Mouse (Mus musculus): Measurements from ENCODE around the gene Itga6.
"Not testable (repeated sequence)": the region's sequence is repeated elsewhere in the genome, so short reads cannot be mapped to it uniquely, and the experiment has no call there.

The Itga6 gene

DNA sequence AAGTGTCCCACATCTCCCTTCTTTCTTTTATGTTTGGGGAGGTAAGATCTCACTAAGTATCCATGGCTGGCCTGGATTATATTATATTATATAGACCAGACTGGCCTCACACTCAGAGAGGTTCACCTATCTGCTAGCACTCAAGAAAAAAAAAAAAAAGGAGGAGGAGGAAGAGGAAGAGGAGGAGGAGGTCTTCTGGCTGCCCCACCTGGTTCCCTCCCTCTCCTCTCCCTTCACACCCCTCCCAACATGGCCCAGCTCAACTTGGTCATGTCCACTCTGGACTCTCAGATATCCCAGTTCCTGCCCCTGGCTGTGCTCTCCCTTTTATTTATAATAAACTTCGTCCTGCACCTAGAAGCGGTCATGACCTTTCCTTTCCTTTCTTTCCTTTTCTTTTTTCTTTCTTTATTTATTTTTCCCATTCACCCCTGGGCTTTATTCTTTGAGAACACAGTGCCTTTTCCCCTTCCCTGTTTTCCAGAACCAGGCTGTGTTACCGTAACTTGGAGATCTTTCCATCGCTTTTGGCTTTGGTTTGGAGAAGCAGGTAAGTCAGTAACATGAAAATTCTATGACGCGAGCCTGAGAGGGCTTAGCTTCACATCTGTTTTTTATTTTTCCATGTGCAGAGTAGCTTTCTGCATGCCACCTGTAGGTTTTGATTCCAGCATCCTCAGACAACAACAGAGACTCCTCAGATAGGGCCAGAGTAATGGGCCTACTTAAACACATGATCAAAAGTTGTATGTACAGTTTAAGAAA, at the start of gene Itga6:
Gene Itga6, plus strand, starts transcription at position 7 of the 765 bp plus-strand sequence.
- no peak for DNase-seq (ENCODE audit: low read depth)

DNA sequence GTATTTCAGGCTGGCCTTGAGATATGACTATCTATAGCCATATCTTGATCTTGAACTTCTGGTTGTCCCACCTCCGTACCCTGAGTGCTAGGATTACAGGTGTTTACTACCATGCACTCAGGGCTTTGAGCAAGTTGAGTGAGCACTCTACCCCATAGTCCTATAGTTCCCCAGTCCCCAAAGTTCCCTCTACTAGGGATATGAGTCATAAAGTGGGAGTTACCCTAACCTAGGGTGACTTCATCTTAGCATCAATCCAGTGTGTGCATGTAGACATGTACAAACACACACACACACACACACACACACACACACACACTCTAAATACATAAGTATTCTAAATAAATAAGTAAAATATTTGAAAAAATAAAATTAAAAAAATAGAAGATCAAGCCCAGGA, 48.6 kb upstream of the Itga6 start:
- no peak for DNase-seq (ENCODE audit: low read depth)

DNA sequence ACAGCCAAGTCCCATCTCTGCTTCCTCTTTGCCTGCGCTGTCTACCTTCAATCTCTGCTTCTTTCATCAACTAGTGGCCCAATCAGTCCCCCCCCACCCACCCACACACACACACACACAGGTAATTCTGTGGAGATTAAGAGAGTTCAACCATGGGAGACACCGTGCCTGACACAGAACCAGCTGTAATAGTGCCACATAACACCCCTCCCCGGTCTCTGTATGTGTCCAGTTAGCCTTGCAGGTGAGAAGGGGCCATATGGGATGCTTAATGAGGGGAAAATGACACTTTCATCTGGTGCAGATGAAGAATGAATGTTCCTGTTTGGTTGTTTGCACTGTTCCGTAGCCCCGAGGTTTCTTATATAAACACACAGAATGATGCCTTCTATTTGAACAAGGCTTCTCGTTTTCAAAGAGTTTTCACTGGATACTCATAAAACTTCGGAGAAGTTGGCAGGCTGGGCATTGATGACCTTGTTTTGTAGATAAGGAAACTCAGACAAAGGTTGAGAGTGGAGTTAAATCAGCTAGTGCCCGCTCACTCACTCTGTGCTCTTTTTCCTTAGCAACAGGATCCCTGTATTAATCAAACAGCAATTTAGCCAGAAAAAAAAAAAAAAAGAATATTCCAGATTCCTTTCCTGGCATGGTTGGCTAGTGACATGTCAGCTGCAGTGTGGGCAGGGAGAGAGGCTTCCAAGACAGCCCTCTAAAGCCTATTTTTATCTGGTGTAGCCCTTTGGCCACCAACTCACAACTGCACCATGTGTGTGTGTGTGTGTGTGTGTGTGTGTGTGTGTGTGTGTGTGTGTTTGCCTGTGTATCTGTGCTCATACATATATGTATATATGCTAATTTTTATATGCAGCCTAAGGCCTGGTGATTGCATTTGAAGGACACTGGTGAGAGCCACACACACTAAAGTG, 47.7 kb upstream of the Itga6 start:
- DNase-seq (ENCODE audit: low read depth), result no peak

DNA sequence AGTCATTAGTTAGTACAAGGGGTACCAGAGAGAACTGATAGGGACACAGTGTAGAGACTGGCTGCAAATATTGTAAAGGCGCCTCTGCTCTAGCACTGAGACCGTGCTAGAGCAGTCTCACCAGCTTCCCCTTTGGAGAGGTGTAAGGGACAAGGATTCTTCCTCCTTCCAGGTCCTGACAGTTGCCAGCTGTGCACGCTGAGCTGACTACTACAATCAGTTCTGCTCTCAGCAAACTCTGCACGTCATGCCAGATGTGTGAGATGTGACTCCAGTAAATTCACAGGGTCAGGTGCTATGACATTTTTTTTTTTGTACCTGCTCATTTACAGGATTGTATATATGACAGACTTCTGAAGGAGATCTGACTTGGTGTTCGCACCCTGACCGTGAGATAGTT, 47.0 kb upstream of the Itga6 start:
- no peak for DNase-seq (ENCODE audit: low read depth)

DNA sequence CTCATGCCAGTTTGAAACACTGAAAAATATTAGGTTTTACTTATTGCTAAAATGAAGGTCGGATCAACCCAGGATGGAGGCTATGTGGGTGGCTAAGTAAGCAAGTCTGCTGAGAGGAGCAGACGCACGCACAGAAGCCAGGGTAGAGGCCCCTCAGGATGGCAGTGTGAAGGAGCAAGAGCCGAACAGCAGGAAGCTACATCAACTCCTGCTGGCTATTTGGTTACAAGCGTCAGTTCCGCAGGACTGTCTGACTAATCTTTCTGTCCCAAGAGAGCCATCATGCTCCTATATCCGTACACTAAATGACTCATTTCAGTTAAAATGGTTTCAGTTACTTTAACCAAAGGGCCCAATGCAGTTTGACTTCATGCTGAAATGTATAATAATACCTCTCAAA, 46.5 kb upstream of the Itga6 start:
- no peak for DNase-seq (ENCODE audit: low read depth)

DNA sequence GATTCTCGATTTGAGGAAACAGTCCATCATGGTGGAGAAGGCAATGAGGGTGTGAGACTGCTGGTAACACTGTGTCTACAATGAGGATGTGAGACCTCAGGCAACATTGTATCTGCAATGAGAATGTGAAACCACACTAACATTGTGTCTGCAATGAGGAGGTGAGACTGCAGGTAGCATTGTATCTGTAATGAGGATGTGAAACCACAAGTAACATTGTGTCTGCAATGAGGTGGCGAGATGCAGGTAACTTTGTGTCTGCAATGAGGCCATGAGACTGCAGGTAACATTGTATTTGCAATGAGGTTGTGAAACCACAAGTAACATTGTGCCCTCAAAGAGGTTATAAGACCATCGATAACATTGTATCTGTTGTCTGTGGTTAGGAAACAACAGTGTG, 44.1 kb upstream of the Itga6 start:
- DNase-seq (ENCODE audit: low read depth), result no peak

DNA sequence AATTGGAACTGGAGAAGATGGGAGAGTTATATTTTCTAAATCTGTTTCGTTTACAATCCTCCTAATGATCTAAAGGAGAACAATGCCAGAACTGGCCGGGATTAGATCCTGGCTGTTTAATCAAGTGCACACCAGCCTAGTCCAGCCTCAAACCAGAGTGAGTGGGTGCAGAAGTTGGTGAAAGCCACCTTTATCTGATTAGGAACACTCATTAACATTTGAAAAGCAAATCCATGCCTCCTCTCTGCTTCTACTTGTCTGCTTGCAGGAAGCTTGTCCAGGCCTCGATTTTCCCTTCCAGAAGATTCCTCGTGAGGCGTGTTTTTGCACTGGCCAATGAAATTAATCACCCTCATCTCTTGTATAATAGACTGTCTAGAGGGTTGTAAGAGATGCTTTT, 41.1 kb upstream of the Itga6 start:
- no peak for DNase-seq (ENCODE audit: low read depth)

DNA sequence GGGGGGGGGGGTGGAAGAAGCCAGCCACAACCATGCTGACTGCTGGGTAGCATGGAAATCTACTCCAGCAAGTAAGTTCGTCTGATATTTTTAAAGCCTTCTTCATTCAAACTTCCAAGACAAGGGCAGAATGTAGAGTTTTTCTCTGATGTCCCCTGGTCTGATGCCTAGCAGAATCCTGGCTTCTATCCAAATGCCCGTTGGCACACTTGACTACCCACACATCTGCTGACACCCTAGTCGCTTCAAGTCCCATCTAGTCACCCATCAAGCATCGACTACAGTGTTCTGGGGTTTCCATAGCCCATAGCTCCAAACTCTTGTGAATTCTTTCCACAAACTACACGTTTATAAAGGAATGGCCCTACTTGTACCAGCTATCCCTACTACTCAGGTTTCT, 36.5 kb upstream of the Itga6 start:
- no peak for DNase-seq (ENCODE audit: low read depth)

DNA sequence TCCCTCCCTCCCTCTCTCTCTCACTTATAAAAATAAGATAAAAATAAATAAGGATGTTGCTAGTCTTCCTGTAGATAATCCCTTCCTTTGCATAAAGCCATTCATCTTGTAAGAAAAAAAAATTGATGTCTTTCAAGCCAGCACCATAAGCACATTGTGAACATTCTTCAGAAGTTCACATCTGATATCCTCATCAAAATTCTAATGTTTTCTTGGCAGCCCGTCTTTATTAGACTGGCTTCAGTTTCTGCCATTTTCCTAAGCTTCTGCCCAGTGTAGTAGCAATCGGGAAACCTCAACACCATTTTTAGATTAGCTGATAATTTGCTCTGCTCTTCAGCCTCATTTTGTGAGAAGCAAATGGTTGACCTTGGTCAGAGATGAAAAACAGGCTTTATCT, 33.8 kb upstream of the Itga6 start:
- DNase-seq (ENCODE audit: low read depth), result no peak

DNA sequence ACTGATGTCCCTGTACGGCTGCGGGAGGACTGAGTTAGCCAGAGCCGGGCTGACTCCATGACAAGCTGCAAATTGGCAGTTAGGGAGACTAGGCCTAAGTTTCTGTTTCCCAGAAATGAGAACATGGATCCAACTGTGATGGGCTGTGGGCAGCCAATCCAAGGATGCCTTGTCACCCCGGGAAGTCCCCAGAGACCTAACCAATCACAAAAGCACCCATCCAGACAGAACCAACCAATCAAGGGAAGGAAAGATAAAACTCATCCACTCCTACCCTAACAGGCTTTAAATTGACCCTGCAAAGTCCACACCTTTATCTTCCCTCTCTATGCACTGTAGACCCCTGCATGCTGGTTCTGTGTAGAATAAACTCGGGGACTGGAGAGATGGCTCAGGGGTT, 31.0 kb upstream of the Itga6 start:
- DNase-seq (ENCODE audit: low read depth), result no peak

DNA sequence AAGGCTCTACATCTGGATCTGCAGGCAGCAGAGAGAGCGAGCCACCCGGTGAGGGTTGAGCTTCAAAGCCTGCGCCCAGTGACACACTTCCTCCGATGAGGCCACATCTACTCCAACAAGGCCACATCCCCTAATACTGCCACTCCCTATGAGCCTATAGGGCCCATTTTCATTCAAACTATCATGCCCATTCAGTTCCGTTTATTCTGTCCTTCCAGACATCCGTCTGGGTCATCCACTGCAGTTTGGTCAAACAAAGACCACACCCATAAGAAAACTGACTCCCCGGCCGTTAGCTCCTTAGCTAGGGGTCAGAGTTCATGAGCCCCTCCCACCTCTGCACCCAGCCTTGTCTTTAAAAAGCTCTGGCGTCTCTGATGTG, 26.4 kb upstream of the Itga6 start:
- no peak for DNase-seq (ENCODE audit: low read depth)

DNA sequence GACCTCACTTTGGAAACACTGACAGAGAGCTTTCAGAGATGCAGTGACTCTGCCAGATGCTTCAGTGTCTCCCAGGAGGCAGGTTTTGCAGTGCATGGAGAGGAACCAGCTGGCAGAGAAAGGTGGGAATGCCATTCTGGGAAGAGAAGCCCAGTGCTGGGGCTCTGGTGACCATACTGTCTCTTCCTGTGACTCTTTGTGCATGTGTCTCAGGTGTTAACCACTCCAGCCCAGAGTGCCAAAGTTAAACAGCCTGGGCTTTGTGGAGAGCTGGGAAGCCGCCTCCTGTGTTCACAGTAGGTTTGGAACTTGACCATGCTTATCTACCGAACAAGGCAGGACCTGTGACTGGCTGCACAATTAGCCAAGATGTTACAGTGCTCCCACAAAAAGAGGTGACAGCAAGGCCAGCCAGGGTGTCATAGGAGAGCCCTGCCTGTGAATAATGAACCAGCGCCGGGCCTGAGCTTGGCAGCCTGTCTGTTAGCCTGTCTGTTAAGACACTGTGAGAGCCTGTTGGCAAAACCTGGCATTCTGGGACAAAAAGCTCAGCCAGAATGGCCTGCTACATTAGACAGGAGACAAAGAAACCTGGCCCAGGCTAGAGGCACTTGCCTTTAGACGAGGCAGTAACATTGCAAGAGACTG, 25.9 kb upstream of the Itga6 start:
- DNase-seq (ENCODE audit: low read depth), result no peak

DNA sequence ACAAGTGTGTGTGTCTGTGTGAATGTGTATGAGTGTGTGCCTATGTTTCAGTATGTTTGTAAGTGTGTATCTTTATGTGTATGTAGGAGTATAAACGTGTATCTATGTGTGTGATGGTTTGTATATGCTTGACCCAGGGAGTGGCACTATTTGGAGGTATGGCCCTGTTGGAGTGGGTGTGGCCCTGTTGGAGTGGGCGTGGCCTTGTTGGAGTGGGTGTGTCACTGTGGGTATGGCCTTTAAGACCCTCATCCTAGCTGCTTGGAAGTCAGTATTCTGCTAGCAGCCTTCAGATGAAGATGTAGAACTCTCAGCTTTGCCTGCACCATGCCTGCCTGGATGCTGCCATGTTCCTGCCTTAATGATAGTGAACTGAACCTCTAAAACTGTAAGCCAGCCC, 24.9 kb upstream of the Itga6 start:
- not testable (repeated sequence) for DNase-seq (ENCODE audit: low read depth)

DNA sequence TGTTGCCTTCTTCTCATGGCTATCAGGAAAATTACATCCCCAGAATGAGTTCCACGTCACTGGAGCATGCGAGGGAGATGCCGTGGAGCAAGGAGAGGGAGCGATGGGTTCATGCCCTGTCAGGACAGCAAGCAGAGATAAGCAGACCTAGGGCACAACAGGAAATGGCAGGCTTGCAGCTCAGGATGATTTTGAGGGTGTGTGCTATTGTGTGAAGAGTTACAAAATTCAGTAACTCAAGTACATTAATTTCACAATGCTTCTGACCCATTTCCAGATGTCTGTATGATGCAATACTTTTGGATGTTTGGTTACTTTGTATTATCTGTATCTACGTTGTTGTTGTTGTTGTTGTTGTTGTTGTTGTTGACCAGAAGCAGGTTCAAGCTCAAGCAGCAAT, 22.5 kb upstream of the Itga6 start:
- no peak for DNase-seq (ENCODE audit: low read depth)

DNA sequence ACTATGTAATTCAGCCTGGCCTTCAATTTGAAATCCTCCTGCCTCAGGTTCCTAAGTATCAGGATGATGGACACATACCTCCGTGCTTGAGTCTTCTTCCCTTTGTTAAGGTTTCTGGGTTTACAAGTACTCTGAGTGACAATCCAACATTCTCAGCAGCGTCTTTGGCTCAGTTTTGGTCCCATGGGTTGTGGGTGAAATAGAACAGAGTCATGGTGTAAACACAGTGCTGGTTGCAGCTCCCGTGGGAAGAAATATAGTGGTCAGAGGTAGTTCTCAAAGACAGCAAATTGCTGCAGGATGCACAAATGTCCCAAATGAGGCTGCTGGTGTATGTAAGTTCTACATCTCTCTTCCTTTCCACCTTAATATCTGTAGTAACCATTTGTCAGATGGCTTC, 21.8 kb upstream of the Itga6 start:
- no peak for DNase-seq (ENCODE audit: low read depth)

DNA sequence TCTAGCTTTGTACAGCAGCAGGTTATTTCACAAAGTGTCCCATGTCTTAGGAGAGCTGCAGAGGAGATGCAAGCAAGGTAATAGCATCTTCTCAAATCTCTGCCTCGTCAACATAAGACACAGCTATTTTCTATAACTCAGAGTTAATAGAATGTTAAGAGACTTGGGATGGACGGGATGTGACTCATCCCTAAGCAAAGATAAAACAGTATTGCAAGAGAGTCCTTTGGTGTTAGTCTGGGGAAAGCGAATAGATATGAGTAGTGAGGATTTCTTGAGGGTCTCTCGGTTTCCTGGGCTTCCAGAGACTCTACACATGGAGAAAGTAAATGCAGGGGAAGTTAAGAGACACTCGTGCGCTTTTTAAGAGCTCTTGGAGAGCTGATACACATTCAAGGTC, 21.4 kb upstream of the Itga6 start:
- DNase-seq (ENCODE audit: low read depth), result no peak

DNA sequence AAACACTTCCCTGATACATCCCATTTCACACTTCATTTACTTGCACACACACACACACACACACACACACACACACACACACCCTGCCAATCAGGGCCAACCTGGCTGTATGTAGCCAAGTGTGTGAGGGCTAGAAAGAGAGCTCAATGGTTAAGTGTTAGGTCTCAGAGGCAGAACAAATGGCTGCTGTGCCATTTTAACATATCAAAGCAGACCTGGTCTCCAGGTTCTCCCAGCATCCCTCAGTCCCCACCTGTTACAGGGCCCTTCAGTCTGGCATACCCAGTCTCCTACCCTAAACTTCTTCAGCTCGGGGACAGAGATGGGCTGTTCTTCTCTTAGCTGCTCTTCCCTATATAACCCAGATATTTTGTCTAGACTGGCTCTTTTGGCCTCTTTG, 20.0 kb upstream of the Itga6 start:
- no peak for DNase-seq (ENCODE audit: low read depth)

DNA sequence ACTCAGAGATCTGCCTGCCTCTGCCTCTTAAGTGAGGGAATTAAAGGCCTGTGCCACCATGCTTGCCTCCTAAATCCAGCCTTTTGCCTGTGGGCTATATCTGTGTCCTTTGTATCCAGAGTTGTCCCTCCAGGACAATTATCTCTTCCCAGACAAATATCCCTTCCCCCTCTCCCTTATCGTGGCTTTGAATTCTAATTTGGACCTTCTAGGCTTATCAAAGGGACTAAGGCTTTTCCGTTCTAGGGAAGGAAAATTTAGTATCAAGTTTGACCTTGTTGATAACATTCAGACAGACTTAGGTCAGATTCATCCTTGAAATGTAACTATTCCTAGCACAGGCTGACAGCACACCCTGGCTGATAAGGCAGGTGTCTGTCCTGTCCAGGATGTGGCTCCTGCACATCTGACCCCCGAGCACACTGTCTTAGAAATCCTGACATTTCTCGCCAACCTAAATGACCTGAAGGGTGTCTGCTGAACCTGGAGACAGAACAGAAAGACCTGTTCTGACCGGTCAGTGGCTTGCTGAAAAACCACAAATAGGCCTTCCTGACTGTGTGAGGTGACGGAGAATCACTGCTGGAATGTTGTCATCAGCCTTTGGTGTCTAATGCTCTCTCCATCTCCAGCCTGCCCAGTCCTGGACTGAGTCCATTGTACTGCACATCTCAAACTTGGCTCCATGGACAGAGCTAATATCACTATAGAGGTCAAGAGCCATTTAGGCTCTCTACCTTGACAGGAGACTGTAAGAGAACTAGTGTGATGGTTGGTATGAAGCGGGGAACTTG, 18.3 kb upstream of the Itga6 start:
- DNase-seq (ENCODE audit: low read depth), result no peak

DNA sequence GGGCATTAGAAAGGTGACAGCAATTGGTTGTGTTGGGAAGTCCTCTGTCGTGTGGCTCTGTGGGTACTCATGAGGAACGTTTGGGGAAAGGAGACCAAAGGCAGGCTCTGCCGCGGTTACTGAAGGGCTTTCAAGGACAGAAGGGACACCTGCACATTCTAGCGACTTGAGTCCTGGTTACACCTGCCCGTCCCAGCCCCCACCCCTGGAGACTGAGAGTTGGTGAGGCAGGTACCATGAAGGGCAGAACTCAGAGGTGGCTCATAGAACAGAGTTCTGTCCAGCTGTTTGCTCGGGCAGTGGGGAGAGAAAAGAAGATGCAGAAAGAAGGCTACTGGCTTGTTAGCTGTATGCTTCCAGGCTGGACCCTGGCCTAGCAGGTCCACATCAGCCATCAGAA, 17.1 kb upstream of the Itga6 start:
- DNase-seq (ENCODE audit: low read depth), result no peak

DNA sequence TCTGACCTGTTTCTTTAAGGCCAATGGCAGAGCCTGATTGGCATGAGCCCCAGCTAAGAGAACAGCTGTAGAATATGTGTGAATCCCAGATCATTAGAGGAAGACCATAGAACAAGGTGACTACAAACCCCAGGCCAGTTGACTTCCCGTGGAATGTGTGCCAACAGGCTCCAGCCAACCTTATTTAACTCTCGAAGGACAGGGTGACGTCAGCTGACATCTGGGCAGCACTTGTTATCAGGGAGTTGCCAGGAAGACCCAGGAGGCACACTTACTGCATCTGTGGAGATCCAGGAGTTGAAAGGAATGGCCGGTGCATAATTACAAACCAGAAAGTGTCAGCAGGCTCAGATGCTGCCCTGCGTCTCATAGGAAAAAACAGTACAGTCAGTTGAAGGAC, 16.6 kb upstream of the Itga6 start:
- DNase-seq (ENCODE audit: low read depth), result no peak

DNA sequence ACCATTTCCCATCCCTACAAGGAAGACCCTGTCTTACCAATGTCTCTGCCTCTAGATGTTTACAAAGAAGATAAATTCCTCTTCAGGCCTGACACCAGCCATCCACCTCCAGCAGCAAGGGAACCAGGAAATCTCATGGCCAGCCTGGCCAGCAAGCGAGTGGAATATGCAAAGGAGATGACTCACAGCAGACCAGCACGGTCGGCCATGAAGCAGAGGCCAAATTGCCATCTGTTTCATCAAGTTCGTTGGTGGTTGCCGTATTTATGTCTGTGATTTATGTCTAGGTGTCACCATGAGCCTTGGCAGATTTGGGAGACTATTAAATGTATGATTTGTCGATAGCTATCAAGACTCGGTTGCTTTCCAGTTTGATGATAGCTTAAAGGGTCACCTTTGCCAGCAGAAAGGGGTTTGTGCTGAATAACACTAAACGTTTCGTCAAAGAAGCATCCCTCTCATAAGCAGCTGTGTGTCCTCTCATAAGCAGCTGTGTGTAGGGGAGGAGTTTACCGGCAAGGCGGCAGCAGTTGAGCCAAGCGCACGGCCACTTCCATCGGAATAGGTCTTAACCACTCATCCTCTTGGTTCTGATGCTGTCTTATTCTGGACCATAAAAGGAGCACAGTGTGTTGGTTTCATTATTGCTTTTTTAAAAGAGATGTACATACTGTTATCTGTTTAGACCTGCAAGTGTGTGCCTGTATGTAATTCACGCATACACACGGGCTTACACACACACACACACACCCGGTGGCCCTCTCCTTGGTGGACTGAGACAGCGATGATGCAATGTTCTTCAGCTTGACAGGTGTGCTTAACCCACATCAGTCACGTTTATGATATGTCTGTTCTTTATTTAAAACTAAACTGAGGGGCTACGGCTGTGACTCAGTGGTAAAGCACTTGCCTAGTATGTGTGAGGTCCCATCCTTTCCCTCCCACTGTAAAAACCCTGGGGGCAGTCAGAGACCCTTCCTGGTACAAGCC, 14.5 kb upstream of the Itga6 start:
- DNase-seq (ENCODE audit: low read depth), result no peak
